Mouse (Mus musculus) heart, adult 2 months (tissue): Measurements from ENCODE around the gene Stac2.

ENCODE experiments used
- CTCF ChIP-seq: fragments of 200-600 bp; IDR thresholded peaks from 2 replicates; pipeline ENCODE4 v1.8.1; 2022; ENCODE audit warnings: antibody characterized with exemption, mild to moderate bottlenecking, moderate library complexity
- POLR2A ChIP-seq: fragments of 200-500 bp; IDR thresholded peaks from 2 replicates; pipeline ENCODE4 v1.6.1; 2011; ENCODE audit warnings: mild to moderate bottlenecking, low read depth, low read length, control low read depth; ENCODE audit not compliant: insufficient read depth

- TF ChIP-seq CTCF = no peak
- TF ChIP-seq POLR2A = no peak
Observed at GRCm38 (mm10) chr11:98024516-98024915, 28.7 kb downstream of the Stac2 start.
